Mouse (Mus musculus) G1E-ER4 (cell line): ENCODE measurements around the gene Clec18a. TPM values are rescaled to one million over a fixed set of nuclear protein-coding genes. Genes with fewer than 3 reads are reported as not detected.
"Not testable (repeated sequence)": the region's sequence is repeated elsewhere in the genome, so short reads cannot be mapped to it uniquely, and the experiment has no call there.

Source experiments
- GATA1 ChIP-seq: IDR thresholded peaks from one replicate; pipeline ENCODE4 v1.8.0; 2012; ENCODE audit warnings: low read length, inconsistent platforms
- polyA plus RNA-seq: library from polyadenylated mRNA; stranded (reverse); fragments of >175 nt; gene quantifications from 2 replicates; pipeline ENCODE4 v1.2.3, GENCODE M21; 2012

Gene Clec18a
- not detected in 2 replicates for polyA plus RNA-seq

DNA sequence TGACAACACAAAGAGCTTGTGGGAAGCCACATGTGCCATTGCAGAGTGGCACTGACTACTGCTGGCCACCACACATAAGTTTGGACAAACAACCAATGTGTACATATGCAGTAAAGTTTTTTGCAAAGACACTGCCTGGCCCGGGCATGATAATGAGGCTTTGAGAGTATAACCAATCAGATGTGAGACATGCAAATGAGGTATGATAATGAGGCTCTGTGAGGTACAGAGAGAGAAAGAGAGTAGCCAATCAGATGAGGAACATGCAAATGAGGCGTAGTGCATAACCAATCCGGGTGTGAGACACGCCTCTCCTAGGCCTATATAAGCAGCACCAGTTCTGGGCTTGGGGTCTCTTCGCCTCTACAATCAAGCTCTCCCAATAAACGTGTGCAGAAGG lies at the start of gene Clec18a:
Gene Clec18a, minus strand, starts transcription at position 101 of the 400 bp plus-strand sequence.
- not testable (repeated sequence) for TF ChIP-seq GATA1

DNA sequence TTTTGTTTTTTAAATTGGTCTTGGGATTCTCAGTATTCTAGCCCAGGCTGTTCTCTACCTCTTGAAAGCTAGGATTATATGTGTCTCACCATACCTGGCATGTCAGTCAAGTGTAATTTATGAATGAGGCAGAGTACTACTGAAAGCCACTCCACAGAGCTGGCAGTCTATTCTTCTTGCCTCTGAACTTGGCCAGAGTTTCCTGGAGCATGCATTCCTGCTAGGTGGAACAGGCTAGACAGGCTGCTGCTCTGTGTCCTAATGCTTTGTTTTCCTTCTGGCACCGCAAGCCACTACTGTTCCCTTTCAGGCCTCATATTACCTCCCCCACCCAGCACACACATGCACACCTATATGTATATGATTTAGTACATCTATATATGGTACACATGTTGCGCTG lies 38.5 kb upstream of the Clec18a start:
- TF ChIP-seq GATA1: no peak

DNA sequence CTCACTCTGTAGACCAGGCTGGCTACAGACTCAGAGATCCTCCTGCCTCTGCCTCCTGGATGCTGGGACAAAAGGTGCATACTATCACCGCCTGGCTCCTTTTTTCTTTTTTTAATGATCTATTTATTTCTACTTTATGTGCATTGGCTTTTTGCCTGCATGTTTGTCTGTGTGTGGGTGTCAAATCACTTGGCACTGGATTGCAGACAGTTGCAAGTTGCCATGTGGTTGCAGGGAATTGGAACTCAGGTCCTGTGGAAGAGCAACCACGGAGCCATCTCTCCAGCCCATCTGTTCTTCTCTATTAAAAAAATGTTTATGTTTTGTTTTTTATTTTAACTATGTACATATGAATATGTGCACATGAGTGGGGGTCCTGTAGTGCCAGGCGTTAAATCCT lies 27.3 kb upstream of the Clec18a start:
- no peak for TF ChIP-seq GATA1

DNA sequence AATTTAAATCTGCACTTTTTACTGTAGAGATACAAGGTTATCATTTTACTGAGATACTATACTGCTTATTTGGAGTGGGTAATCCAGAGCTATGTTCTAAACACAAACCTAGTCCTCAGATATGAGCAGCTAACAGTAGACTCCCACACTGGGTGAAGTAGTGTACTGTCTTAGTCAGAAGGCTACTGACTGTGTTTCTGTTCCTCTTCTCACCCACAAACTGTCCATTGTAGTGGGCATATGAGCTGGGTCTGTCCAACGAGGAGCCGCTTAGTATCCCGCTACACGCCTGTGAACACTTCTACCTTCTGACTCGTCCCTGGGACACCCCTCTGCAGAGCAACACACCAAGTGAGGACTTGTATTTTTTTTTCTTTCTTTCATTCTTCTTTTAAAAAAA lies 22.7 kb upstream of the Clec18a start:
- TF ChIP-seq GATA1: no peak

DNA sequence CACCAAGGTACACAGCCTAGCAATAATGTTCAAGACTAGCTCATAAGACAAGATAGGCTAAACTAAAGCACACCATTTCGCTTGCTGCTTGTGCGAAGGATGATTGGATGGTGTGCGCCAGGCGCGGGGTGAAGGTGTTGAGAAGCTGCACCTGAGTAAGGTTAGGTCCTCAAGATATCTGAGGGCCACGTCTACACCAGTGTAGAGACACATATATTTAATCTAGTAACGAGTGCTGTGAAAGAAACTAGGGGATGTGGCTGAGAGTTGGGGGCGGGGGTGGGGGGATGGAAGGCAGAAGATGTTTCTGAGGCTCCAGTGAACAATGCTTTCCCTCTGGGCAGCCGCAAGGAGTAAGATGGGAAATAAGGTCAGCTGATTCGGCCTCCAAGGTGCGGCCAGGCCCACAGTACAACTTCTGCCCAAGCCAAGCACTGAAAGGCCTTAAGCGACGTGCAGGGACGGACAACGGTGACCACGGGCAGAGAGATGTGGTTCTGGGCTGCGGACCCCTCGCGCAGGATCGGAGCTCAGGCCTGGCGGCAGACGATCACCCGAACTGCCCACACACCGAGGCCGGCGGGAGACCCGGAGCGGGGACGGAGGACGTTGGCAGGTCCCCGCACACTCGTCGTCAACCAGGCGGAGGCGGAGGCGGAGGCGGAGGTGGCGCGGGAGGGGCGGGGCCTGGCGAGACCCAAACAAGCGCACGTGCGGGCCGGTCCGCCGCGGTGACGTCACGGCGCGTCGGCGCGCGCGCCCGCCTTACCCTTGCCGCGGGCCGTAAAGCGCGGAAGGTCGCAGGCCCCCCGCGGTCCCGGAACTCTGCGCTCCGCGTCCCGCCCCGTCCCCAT lies 1.9 kb upstream of the Clec18a start, which contains the start of gene Pdpr:
Gene Pdpr, plus strand, starts transcription at position 766 of the 854 bp plus-strand sequence.
- TF ChIP-seq GATA1: no peak

DNA sequence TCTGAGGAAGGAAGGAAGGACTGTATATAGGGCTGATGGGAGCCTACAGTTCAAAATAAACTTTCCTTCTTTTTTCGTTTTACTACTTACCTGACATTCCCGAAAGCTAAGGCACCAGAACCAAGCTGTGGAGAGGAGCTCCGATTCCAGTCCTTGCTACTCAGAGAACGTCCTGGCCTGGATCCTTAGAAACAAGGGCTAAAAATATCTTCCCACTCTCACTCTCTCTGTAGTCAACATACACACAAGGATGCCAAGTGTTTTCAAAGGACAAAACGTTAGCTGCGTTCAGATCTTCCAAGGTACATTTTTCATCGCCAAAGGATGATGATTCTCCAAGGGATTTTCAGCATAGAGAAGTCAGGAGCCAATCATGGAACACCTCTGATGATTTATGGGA lies 520 bp downstream of the Clec18a start:
- TF ChIP-seq GATA1: no peak

DNA sequence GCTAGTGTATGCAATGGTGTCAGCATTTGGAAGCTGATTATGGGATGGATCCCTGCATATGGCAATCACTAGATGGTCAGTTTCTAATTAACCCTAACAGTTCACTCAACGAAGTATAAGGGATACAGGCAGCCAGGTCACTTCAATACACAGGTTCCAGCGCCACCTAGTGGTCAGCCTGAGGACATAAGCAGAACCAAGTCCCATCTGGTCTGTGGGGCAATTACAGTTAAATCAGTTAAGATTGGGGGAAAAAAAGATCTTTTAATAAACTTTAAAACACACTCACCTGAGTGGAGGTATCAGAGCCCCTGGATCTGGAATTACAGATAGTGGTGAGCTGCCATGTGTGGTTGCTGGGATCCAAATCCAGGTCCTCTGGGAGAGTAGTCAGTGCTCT lies 2.1 kb downstream of the Clec18a start:
- no peak for TF ChIP-seq GATA1

DNA sequence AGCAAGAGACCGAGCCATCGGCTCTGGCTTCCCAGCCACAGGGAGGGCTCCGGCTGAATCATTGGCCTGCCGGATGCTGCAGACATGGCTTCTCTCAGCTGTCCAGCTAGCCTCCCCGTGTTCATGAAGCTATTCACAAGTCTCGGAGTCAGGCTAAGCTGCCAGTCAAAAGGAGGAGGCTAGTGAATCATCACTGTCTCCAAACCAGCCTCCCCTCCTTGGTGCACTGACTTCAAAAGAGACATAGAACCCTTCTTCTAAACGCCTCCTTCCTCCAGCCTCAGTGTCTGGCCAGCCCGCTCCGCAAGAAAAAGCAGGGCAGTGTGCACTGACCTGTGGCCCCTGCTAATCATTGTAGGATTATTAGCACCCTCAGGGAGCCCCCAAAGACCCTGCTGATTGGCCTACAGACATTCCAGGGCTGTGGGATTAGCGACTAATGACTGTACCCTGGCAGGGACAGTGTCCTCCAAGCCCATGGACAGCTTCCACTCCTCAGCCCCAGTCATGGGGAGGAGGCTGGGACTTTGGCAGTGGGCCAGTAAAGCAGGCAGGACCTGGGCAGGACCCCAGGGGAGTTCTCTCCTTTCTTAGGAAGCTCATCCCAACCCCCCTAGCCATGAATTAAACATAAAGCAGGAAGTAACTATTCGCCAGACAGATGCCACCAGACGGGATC lies 10.5 kb downstream of the Clec18a start:
- TF ChIP-seq GATA1: no peak

DNA sequence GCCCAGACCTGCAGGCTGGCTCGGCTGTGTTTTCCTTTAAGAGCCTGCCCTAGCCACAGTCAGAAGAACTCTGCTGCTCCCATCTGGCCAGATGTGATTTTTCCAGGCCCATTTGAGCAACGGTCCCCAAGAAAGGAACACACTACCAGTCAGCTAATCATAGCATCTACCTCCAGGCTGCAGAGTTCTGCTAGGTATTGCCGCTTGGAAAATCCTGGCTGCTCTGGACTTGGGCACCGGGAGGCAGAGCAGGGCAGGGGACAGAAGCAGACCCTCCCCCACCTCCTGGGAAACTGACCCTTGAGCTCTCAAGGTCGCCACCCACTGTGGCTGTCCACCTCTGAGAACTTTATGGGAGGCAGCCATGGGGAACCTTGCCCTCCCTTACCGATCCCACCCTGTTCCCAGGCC lies 12.4 kb downstream of the Clec18a start:
- no peak for TF ChIP-seq GATA1

DNA sequence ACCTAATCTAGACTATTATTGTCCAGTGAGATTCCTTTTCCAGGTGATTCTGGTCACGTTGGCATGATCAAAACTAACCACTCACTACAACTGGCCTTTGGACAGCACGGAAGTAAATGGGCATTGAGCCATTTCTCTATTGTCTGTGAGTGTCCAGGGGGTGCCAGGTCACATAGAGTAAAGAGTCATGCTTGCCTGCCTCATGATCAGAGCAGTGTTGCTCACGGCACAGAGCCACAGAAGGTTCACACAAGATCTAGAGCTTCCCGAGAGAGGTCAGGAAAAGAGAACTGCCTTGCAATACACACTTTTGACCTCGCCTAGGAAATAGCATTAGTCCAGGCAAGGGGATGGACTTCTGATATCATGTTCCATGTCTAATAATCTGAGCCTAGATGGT lies 12.8 kb downstream of the Clec18a start:
- no peak for TF ChIP-seq GATA1

DNA sequence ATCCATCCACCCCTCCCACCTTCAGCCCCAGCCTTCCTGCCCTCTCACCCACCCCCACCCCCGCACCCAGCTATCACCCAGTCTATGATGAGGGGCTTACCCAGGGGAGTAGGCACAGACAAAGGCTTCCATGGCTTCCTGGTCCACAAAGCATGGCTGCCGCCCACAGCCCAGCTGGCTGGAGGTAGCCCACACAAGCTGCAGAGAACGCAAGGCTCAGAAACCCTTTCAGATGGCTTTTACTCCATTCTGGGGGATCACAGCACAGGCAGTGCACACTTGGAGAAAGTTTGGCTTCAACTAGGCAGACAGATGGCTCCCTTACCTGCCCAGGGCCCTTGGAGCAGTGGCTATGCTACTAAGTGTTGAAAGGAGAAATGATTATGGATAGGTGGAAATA lies 16.3 kb downstream of the Clec18a start:
- TF ChIP-seq GATA1: no peak

DNA sequence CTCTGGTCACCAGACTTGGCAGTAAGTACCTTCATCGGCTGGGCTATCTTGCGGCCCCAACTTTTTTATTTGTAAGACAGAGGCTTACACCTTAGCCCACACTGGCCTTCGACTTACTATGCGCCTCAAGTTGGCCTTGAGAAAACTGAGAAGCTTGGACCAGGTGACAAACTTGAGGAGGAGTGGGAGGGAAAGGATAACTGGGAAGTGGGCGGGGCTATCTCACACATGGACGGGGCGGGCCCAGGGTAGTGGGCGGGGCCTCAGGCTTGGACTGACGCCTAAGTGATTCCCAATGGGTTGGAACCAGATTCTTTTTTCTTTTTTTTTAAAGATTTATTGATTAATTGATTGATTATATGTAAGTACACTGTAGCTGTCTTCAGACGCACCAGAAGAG lies 24.8 kb downstream of the Clec18a start:
- no peak for TF ChIP-seq GATA1

DNA sequence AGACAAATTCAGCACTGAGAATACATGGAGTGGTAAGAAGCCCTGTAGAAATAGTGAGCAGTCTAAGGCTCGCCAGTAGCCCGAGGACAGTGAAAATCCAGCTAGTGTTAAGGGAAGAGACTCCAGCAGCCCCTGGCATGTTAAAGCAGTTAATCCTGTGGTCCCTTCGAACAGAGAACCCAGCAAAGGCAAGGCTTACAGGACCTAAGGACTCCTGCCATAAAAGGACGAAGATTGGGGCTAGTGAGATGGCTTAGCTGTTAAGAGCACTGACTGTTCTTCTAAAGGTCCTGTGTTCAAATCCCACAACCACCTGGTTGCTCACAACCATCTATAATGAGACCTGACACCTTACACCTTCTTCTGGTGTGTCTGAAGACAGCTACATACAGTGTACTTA lies 25.9 kb downstream of the Clec18a start:
- TF ChIP-seq GATA1: no peak

DNA sequence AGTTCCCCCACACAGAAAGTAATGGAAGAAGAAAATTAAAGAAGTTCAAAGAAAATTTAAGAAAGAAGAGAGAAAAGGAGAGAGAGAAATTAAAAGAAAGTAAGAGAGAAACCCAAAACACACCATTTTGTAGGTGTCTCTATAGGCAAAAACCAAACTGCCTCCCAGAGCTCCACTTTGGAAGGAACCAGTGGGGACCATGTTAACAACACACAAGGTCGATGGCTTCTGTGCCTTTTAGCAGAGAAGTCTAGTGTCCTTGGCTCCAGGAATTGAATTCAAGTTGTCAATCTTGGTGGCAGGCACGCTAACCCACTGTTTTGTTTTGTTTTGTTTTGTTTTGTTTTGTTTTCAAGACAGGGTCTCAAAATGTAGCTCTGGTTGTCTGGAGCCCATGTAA lies 29.3 kb downstream of the Clec18a start:
- no peak for TF ChIP-seq GATA1

DNA sequence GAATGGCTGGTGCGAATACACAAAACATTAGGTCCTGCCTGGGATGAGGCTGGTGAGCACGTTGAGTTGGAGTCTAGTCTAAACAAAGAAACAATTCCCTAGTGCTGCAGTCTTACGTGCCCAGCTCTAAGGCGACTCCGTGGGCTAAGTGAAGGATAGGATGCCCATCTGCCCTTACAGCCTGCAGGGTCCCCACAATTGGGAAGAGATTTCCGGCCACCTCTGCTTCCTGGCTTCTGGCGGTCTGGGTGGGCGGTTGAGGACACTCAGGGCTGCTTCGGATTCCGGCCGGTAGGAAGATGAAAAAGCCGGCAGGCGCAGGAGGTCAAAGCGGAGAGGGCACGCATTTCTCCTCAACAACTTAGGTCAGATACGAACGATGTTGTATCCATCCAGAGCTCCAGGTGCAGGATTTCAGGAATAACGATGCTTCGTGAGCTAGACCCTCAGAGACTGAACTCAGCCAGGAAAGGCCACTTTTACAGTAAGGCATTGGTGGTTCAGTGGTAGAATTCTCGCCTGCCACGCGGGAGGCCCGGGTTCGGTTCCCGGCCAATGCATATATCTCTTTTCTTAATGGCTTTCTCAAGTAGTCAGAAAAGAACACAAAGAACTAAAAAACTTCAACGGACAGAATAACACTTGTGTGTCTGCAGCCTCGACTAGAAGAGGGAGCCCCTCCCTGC lies 30.0 kb downstream of the Clec18a start:
- TF ChIP-seq GATA1: no peak

DNA sequence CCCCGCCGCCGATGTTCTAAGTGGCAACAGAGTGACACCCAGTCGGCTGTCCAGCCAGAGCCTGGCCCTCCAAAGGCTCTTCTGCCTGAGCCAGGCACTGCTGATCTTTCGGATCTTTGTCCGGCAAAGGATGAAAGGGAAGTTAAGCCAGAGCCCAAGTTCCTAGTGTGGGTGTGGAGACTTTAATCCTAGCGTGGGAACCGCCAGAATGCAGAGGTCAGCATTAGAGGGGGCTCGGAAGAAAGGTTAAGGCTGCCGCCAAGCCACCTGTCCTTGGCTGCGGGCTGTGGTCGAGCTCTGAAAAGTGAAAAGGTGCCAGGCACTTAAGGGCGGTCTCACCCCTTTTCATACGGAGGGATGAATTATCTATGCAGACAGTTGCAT lies 30.5 kb downstream of the Clec18a start:
- no peak for TF ChIP-seq GATA1
